Mouse (Mus musculus): ENCODE data around the gene Gm20425.
A peak's percentile ranks its signal among the peaks of the same experiment; 100 is the strongest.

The Gm20425 gene

GRCm38 (mm10) chr9:103230151-103230951 lies at the start of gene Gm20425, which contains the start of gene Trf:
Gene Gm20425 (minus strand): TSS chr9:103230307.
Gene Trf (minus strand): TSS chr9:103230444.
- peak; percentile 11 for DNase-seq

DNA sequence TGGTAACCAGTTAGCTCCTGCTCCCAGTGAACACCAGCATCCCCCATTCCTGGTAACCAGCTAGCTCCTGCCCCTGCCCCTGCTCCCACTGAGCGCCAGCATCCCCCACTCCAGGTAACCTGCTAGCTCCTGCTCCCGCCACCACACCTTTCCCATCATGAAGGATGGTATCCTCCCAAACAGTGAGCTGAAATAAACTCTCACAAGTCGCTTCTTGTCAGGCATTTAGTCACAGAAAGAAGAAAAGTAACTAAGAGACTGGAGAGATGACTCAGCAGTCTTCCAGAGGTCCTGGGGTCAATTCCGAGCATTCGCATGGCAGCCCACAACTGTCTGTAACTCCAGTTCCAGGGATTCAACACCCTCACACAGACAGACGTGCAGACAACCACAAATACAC lies 46.8 kb upstream of the Gm20425 start:
- DNase-seq: no peak

- no peak for DNase-seq
Measured at GRCm38 (mm10) chr9:103275676-103276075, 45.6 kb upstream of the Gm20425 start.

- no peak for DNase-seq
Measured at GRCm38 (mm10) chr9:103274819-103275218, 44.7 kb upstream of the Gm20425 start.

DNA sequence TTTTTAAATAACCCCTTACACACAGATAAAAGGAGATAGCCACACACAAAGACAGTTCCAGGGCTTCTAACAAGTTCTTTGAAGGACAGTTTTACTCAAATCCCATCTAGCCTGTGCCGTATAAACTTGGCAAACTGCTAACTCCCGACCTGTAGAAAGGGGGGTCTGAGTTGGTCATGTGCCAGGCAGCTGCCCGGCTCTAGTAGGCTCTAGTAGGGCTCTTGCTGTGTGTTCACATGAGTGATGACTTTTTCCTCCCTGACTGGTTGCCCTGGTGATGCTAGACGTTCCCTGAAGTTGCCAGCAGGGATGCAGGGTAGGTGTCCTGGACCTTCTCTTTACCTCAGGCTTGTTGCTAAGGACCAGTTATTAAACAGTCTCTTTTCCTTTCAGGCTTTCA lies 41.0 kb upstream of the Gm20425 start:
- DNase-seq: no peak

DNA sequence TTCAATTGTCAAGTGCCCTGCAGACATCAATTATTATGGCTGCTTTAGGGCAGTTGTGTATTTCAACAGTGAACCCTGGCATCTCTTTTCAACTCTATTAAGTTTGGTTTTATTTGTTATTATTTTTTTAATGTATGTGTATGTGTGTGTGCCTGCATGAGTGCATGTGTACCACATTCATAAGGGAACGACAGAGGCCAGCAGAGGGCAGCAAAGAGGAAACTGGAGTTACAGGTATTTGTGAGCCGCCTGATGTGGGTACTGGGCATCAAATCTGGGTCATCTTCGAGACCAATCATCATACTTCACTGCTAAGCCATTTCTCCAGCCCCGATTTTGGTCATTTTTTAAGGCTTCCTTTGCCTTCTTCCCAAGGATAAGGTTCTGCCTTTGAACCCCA lies 35.7 kb upstream of the Gm20425 start:
- no peak for DNase-seq

- DNase-seq: no peak
Measured at GRCm38 (mm10) chr9:103252906-103253305, 22.8 kb upstream of the Gm20425 start.

GRCm38 (mm10) chr9:103248618-103249017 lies 18.5 kb upstream of the Gm20425 start:
- no peak for DNase-seq

DNA sequence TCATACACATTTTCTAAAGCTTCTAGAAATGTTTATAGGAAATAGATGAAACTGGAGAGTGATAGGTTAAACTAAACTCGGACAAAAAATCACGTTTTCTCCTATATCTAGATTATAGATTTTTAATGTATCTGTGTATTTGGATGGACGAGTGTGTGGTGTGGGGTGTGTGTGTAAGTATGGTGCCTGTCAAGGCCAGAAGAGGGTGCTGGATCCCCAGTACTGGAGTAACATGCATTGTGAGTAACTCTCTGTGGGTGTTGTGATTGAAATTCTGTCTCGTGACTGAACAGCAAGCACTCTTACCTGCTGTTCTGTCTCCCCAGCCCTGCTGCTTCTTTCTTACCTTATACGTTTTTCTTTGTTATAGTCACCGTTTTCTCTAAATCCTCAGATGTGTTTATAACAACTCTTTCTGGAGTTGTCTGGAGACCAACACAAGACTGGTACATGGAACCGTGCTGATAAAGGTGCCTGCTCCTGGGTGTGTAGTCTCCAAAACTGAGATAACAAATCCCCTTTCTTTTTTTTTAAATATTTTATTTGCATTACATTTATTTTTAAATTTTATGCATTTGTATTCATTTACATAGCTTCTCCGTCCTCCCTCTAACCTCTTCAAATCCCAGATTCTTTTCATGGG lies 16.5 kb upstream of the Gm20425 start:
- DNase-seq: no peak

DNA sequence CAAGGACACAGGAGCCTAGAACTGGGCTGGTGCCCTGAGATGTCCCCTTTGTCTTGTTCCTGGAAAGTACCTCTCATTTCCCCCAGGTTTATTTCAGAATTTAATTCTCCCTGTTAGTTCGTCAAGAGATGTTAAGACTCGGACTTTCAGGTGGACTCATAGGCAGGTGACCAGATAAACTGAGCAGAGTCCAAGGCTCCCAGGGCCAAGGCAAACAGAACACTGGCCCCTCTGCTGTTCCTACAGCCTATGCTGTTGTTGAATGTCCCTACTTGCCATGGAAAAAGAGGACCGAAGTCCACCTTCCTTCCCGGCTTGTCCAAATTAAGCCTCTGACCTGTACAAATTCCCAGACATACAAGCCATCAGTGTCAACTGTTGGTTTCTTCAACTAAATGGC lies 13.5 kb upstream of the Gm20425 start:
- DNase-seq: no peak

DNA sequence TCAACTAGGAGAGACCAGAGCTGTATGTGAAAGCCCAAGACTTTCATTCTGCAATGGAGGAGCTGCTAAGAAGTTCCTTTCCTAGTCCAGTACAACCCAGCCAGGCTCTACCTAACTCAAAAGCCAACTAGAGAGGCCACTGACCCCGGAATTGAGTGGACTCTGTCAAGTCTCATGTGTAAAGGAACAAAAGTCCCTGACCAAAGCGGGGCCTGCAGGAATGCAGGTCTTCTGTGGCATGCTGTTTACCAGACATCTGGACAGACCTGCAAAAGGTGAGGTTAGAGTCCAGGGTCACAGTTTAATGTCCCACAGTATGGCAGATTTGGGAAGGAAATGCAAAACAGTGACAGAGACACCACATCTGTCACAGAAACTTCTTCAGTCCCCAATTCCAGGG lies 11.1 kb upstream of the Gm20425 start:
- no peak for DNase-seq

GRCm38 (mm10) chr9:103239471-103239870 lies 9.4 kb upstream of the Gm20425 start:
- DNase-seq: no peak

DNA sequence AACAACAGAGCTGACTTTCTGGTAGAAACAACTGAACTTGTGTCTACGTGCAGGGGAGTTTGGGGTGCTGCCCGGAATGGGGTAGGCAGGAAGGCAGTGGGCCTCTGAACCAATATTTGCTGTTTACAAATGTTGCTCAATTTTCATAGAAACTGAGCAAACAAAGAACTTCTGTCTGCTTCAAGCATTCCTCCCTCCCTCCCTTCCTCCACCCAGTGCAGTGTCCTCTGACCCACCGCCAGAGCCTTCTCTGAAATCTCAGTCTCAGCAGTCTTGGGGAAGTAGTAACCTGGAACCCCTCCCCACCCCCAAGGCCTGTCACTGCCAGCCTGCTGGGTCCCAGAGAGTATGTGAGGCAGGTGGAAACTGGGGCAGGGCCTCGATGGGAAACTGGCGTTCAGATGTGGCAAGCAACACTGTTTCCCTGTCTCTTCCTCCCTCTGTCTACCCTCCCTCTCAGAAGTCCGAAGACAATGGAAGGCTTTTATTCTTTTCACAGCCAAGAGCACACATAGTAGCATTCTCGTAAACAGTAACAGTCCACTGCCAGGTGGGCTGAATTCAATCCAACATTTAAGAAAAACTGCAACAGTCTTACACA lies 4.6 kb upstream of the Gm20425 start:
- no peak for DNase-seq

GRCm38 (mm10) chr9:103234059-103234458 lies 4.0 kb upstream of the Gm20425 start:
- no peak for DNase-seq

- no peak for DNase-seq
Measured at GRCm38 (mm10) chr9:103233006-103233395, 2.9 kb upstream of the Gm20425 start.

GRCm38 (mm10) chr9:103232232-103233005 lies 2.3 kb upstream of the Gm20425 start:
- DNase-seq: no peak

DNA sequence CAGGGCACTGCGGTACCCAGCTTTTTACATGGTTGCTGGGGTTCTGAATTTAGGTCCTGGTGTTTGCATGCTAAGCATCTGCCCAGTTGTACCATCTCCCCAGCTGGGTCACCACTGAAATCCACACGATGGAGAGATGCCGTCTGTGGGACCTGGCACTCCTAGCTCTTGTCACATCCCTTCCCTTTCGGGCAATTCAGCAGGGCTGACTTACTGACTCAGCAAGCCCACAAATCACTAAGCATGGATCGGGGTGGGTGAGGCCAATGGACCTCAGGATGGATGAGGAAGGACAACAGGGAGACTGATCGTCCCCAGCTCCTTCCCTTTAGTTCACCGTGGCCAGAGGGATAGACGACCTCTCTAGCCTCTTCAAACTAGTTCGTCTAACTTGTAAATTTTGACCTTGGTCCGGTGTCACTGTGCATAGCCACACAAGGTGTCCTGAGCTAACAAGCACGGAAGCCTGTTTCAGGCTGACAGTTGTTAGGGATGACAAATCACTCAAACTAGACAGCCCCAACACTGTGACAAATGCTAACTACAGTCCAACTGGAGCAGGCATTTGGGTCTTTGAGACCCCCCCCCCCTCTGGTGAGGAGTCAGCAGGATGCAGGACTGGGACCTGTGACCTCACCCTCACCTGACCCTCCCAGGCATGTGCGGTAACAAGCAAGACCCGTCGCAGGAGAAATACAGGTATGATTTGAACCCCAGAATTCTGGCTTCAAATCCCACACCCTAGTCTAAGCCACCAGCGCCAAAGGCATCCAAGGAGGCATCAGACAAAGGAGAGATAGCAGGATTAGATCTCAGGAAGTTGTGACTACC lies 855 bp downstream of the Gm20425 start:
- DNase-seq: no peak

DNA sequence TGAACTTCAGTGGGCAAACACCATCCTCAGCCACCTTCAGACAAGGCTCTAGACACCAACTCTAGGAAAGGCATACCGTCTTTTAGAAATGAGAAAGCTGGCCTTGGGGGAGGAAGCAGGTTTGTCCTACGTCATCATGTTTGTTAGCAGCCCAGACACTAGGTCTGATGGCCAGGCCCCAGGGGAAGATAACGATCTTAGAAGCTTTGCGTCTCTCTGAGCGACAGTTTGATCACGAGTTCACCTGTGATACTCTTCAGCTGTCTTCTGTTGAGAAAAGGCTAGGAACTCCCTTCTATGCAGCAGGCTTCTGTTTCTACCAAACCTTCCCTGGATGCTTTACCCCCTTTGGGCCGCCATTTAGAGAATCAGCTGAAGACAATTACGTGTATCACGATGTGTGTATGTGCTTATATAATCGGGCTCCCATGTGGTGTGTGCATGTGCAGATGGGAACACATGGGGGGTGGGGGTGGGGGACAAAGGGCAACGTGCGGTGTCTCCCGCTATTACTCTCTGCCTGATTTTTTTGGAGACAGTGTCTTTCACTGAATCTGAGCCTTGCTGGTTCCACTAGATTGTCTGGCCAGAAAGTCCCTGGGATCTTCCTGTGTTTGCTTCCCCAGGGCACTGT lies 1.6 kb downstream of the Gm20425 start:
- no peak for DNase-seq

- no peak for DNase-seq
Measured at GRCm38 (mm10) chr9:103227760-103228159, 2.3 kb downstream of the Gm20425 start.

- DNase-seq: no peak
Measured at GRCm38 (mm10) chr9:103226806-103227205, 3.3 kb downstream of the Gm20425 start.

DNA sequence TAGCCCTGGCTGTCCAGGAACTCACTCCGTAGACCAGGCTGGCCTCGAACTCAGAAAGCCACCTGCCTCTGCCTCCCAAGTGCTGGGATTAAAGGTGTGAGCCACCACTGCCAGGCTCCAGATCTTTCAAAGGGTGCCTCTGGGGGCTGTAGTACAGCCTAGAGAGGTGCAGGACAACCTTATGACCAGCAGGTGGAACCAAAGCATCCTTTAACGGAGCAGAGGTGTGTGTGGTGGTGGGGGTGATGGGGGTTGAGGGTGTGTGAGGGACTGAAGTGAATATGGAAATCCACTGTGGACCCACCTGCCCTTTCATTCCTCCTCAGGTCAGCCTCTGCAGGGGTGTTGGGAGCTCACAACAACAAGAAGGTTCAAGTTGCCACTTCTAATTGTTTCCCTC lies 4.6 kb downstream of the Gm20425 start:
- no peak for DNase-seq

GRCm38 (mm10) chr9:103224721-103225120 lies 5.4 kb downstream of the Gm20425 start:
- DNase-seq: no peak
